In genomic region chr1:74028118-74028880, GRCm38 (mm10) we compare ENCODE assay signal across 8 mouse cellular contexts.
DNase-seq lines count a peak whose midpoint lies in the region; ATAC-seq and TF ChIP-seq lines count a peak whose summit lies in the region.

No protein-coding gene starts in this region.

- H3K27me3 ChIP-seq in kidney, adult 2 months (replicated peaks; ENCODE audit: control insufficient read depth, insufficient read depth, low read length) = no peaks in the 10 kb centered on the region
- peaks cover 41% of the 10 kb centered on the region for H3K27me3 ChIP-seq in E14TG2a.4 (ENCODE audit: insufficient read depth, low read length)
- H3K27me3 ChIP-seq in embryonic facial prominence, embryonic 12.5 days = no peaks in the 10 kb centered on the region
- no peaks in the 10 kb centered on the region for H3K27me3 ChIP-seq in limb, embryonic 13.5 days

- DNase-seq in kidney, adult 2 months = no peak
- DNase-seq in kidney, adult 8-10 months = no peak
- DNase-seq in cerebellum, adult 9-11 months = no peak
- DNase-seq in cerebellum, postnatal 36 days = no peak
- DNase-seq in urinary bladder, adult 2 months (ENCODE audit: low spot score) = no peak

- H3K36me3 ChIP-seq in kidney, adult 2 months (ENCODE audit: control insufficient read depth, insufficient read depth, low read length) = no peaks in the 10 kb centered on the region; the same call in 1 of the 2 replicates
- H3K36me3 ChIP-seq in E14TG2a.4 (ENCODE audit: insufficient read depth, low read length) = no peaks in the 10 kb centered on the region
- no peaks in the 10 kb centered on the region for H3K36me3 ChIP-seq in embryonic facial prominence, embryonic 12.5 days
- no peaks in the 10 kb centered on the region for H3K36me3 ChIP-seq in limb, embryonic 13.5 days

- no peak overlapping the region for H3K4me2 ChIP-seq in embryonic facial prominence, embryonic 12.5 days (replicated peaks)
- H3K4me2 ChIP-seq in limb, embryonic 13.5 days (replicated peaks) = peak overlapping the region; percentile 14

- peaks cover 92% of the 10 kb centered on the region for H3K4me1 ChIP-seq in kidney, adult 2 months (ENCODE audit: control insufficient read depth, insufficient read depth, low read length)
- H3K4me1 ChIP-seq in E14TG2a.4 (replicated peaks; ENCODE audit: low read depth, low read length) = peaks cover 60% of the 10 kb centered on the region
- H3K4me1 ChIP-seq in embryonic facial prominence, embryonic 12.5 days = peaks cover 94% of the 10 kb centered on the region
- H3K4me1 ChIP-seq in limb, embryonic 13.5 days = peaks cover 96% of the 10 kb centered on the region

- no peak for TF ChIP-seq POLR2A in kidney, adult 2 months (IDR thresholded peaks at IDR 0.05; ENCODE audit: low read depth, low read length)

- peak overlapping the region; percentile 96 for H3K27ac ChIP-seq in kidney, adult 2 months (ENCODE audit: insufficient read depth, low read depth, low read length)
- H3K27ac ChIP-seq in embryonic facial prominence, embryonic 12.5 days = peak overlapping the region; percentile 84
- peak overlapping the region; percentile 80 for H3K27ac ChIP-seq in limb, embryonic 13.5 days

- no peaks in the 10 kb centered on the region for H3K9me3 ChIP-seq in E14TG2a.4 (ENCODE audit: low read length)
- H3K9me3 ChIP-seq in embryonic facial prominence, embryonic 12.5 days = no peaks in the 10 kb centered on the region
- no peaks in the 10 kb centered on the region for H3K9me3 ChIP-seq in limb, embryonic 13.5 days

- no peak overlapping the region; the same call in 1 of the 2 replicates for H3K9ac ChIP-seq in embryonic facial prominence, embryonic 12.5 days
- no peak overlapping the region for H3K9ac ChIP-seq in limb, embryonic 13.5 days

- peak overlapping the region; percentile 12; the same call in 1 of the 2 replicates for H3K4me3 ChIP-seq in kidney, adult 2 months (ENCODE audit: insufficient read depth, low read depth, low read length)
- H3K4me3 ChIP-seq in E14TG2a.4 (replicated peaks; ENCODE audit: low read length) = peak overlapping the region; percentile 17; the same call in 1 of the 2 replicates
- H3K4me3 ChIP-seq in embryonic facial prominence, embryonic 12.5 days = no peak overlapping the region
- H3K4me3 ChIP-seq in limb, embryonic 13.5 days = no peak overlapping the region

- no peak for TF ChIP-seq CTCF in kidney, adult 2 months (conservative IDR thresholded peaks at IDR 0.05; ENCODE audit: insufficient read depth, insufficient read length, low read depth, low read length)
- TF ChIP-seq CTCF in E14TG2a.4 (conservative IDR thresholded peaks at IDR 0.05; ENCODE audit: low read length) = no peak

- no peak for ATAC-seq in embryonic facial prominence, embryonic 12.5 days (ENCODE audit: insufficient number of reproducible peaks, insufficient read depth, low FRiP score, low TSS enrichment)
- ATAC-seq in limb, embryonic 13.5 days (ENCODE audit: low FRiP score, low read depth) = no peak

- WGBS in kidney, adult 2 months = 20% methylated on average over 13 of the region's 13 CpGs
- 69% methylated on average over 13 of the region's 13 CpGs for WGBS in embryonic facial prominence, embryonic 12.5 days
- 56% methylated on average over 13 of the region's 13 CpGs for whole genome bisulfite sequencing in limb, embryonic 13.5 days

Comparison
In these comparisons a context has a peak if more than half of its experiments do, and no peak if none do; other contexts are left out.
1. H3K4me3 ChIP-seq: peak in kidney, adult 2 months (single experiment) and E14TG2a.4 (single experiment); none in embryonic facial prominence, embryonic 12.5 days (single experiment) and limb, embryonic 13.5 days (single experiment).
2. Peak in every context shown above with its lines, with median percentiles within 50 percentile points of each other: H3K27ac ChIP-seq.